Mouse (Mus musculus) spleen, adult 2 months (tissue): Measurements from ENCODE around the gene Cuta.

Experiments
- CTCF ChIP-seq: fragments of 200-500 bp; IDR thresholded peaks from 2 replicates; pipeline ENCODE4 v1.5.1; 2011; ENCODE audit warnings: mild to moderate bottlenecking, inconsistent platforms; ENCODE audit not compliant: insufficient read depth, insufficient read length, insufficient replicate concordance; ENCODE audit errors: extremely low read depth
- POLR2A ChIP-seq: fragments of 200-500 bp; IDR thresholded peaks from 2 replicates; pipeline ENCODE4 v1.6.1; 2011; ENCODE audit warnings: low read depth, low read length, inconsistent platforms

DNA sequence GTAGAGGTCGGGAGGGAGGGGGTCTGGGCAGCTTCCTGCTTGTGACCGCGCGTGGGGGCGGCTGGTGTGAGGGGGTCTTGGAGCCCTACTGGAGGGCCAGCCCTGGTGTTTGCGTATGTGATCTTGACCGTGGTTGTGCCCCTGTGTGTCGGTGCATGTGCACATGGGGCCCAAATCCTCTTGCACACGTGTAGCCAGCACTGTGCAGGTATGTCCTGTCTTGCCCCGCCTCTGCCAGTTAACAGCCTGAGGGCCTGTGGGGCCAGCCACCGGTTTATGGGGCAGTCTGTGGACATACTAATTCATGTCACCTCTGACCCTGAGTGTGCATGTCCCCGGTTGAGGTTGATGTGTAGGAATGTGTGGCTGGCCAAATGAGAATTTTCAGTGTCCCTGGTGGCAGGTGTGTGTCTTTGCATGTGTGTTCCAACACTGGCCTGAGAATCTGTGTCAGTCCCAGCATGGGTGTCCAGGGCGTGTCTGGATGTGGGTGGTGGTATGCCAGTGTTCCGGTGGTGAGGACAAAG, 9.7 kb upstream of the Cuta start:
- TF ChIP-seq POLR2A = no peak
- TF ChIP-seq CTCF = no peak
